Mouse (Mus musculus): ENCODE measurements around the gene Olah. TPM values are rescaled to one million over a fixed set of nuclear protein-coding genes. Genes with fewer than 3 reads are reported as not detected.

The Olah gene
- polyA plus RNA-seq (2012; ENCODE audit: low replicate concordance), result not detected in 2 replicates

GRCm38 (mm10) chr2:3397110-3397509 lies at the start of gene Olah:
Gene Olah, minus strand, starts transcription at chr2:3397210.

GRCm38 (mm10) chr2:3423841-3424578 lies 27.0 kb upstream of the Olah start, which contains the start of gene Dclre1c:
Gene Dclre1c, plus strand, starts transcription at chr2:3424131.

GRCm38 (mm10) chr2:3422548-3422947 lies 25.5 kb upstream of the Olah start, which contains the start of gene Meig1:
Gene Meig1, minus strand, starts transcription at chr2:3422648.

GRCm38 (mm10) chr2:3335611-3336301 lies 61.3 kb downstream of the Olah start, which contains the start of gene Acbd7:
Gene Acbd7, plus strand, starts transcription at chr2:3336168.

GRCm38 (mm10) chr2:3332484-3333242 lies 64.3 kb downstream of the Olah start, which contains the start of gene Rpp38:
Gene Rpp38, minus strand, starts transcription at chr2:3332643.

Other genes with a start within 250 kb of the Olah start
- 5.1 and 6.1 TPM in 2 replicates for gene Nmt2, start 113.0 kb downstream of the Olah start, polyA plus RNA-seq (2012; ENCODE audit: low replicate concordance)
- gene Rpp38, start 64.6 kb downstream of the Olah start, polyA plus RNA-seq (2012; ENCODE audit: low replicate concordance), result 0.24 and 1.7 TPM in 2 replicates
- gene Acbd7, start 61.0 kb downstream of the Olah start, polyA plus RNA-seq (2012; ENCODE audit: low replicate concordance), result not detected in 2 replicates
- gene Meig1, start 25.4 kb upstream of the Olah start, polyA plus RNA-seq (2012; ENCODE audit: low replicate concordance), result not detected in 2 replicates
- gene Dclre1c, start 26.9 kb upstream of the Olah start, polyA plus RNA-seq (2012; ENCODE audit: low replicate concordance), result 2.6 and 2.7 TPM in 2 replicates
- 2.2 and 7.3 TPM in 2 replicates for gene Suv39h2, start 77.8 kb upstream of the Olah start, polyA plus RNA-seq (2012; ENCODE audit: low replicate concordance)
- gene Gm45902, start 115.6 kb upstream of the Olah start, polyA plus RNA-seq (2012; ENCODE audit: low replicate concordance), result 1.8 and 2.8 TPM in 2 replicates
- gene Hspa14, start 115.6 kb upstream of the Olah start, polyA plus RNA-seq (2012; ENCODE audit: low replicate concordance), result 1.4 and 9.1 TPM in 2 replicates
- gene Cdnf, start 115.8 kb upstream of the Olah start, polyA plus RNA-seq (2012; ENCODE audit: low replicate concordance), result 0.22 TPM in 1 of 2 replicates, not detected in the other
- 56.9 and 77.6 TPM in 2 replicates for gene Fam107b, start 173.3 kb upstream of the Olah start, polyA plus RNA-seq (2012; ENCODE audit: low replicate concordance)